27 mouse cellular contexts compared by ENCODE assay signal in the genomic region with DNA sequence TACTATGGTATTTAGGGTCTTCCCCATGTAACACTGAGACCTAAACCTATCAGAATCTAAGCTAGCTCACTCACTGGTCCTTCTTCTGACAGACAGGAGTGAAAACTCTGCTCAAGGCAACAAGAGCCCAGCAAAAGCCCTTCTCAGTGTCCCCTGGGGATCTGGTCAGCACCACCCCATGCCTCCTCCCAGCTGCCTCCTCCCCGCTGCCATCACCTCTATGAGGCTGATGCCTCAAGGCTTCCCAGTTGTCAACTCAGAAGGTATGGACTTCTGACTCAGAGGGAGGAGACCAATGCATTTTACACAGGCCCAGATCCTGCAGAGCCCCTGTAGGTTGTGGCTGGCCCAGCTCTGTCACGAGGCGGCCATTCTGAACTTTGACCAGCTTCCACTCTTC. TPM values are rescaled to one million over a fixed set of nuclear protein-coding genes. Genes with fewer than 3 reads are reported as not detected.
DNase-seq lines count a peak whose midpoint lies in the region; ATAC-seq and TF ChIP-seq lines count a peak whose summit lies in the region.
"Had no signal": no experiment of that assay in that cellular context is flagged by ENCODE, and none has a peak within 500 bp of the region (broad histone marks: within the 10 kb centered on the region; RNA-seq: fewer than 3 reads in every experiment).

No protein-coding gene starts in this region.

- H3K9me3 ChIP-seq in intestine, embryonic 16.5 days (ENCODE audit: control insufficient read depth, low read length): no peaks in the 10 kb centered on the region
- H3K9me3 ChIP-seq in intestine, embryonic 15.5 days: no peaks in the 10 kb centered on the region
- H3K9me3 ChIP-seq in liver, embryonic 12.5 days (replicated peaks): no peaks in the 10 kb centered on the region
- H3K9me3 ChIP-seq in liver, embryonic 11.5 days (ENCODE audit: control insufficient read depth, low read length): no peaks in the 10 kb centered on the region
- no peaks in the 10 kb centered on the region for H3K9me3 ChIP-seq in stomach, postnatal 0 days (ENCODE audit: control insufficient read depth, low read length)
- no peaks in the 10 kb centered on the region for H3K9me3 ChIP-seq in midbrain, embryonic 16.5 days (replicated peaks; ENCODE audit: control insufficient read depth, low read length, poor library complexity, severe bottlenecking)
- H3K9me3 ChIP-seq: embryonic facial prominence, embryonic 12.5 days; forebrain, embryonic 13.5 days; forebrain, embryonic 15.5 days; G1E had no signal

- no peaks in the 10 kb centered on the region for H3K27me3 ChIP-seq in intestine, embryonic 16.5 days (replicated peaks; ENCODE audit: control insufficient read depth, insufficient read depth, low read length)
- H3K27me3 ChIP-seq in intestine, embryonic 15.5 days (replicated peaks): no peaks in the 10 kb centered on the region
- H3K27me3 ChIP-seq in liver, embryonic 12.5 days (replicated peaks): no peaks in the 10 kb centered on the region
- no peaks in the 10 kb centered on the region for H3K27me3 ChIP-seq in liver, embryonic 11.5 days (replicated peaks; ENCODE audit: control insufficient read depth, insufficient read depth, low read length)
- H3K27me3 ChIP-seq in stomach, postnatal 0 days (ENCODE audit: control insufficient read depth, insufficient read depth, low read length): no peaks in the 10 kb centered on the region
- H3K27me3 ChIP-seq in midbrain, embryonic 16.5 days (ENCODE audit: control insufficient read depth, insufficient read depth, low read depth, low read length): no peaks in the 10 kb centered on the region
- H3K27me3 ChIP-seq: CH12.LX; embryonic facial prominence, embryonic 12.5 days; forebrain, embryonic 13.5 days; forebrain, embryonic 15.5 days; Patski had no signal

- no peak for ATAC-seq in intestine, embryonic 16.5 days
- no peak for ATAC-seq in intestine, embryonic 15.5 days
- ATAC-seq in liver, embryonic 12.5 days: no peak
- no peak for ATAC-seq in liver, embryonic 11.5 days (replicated peaks; ENCODE audit: low FRiP score)
- ATAC-seq in stomach, postnatal 0 days (ENCODE audit: low FRiP score, low TSS enrichment): no peak
- no peak for ATAC-seq in midbrain, embryonic 16.5 days
- ATAC-seq: CD4-positive, CD25-positive, alpha-beta regulatory T cell, adult 4 months; forebrain, embryonic 13.5 days; forebrain, embryonic 15.5 days; forebrain, postnatal 0 days; Patski had no signal

- H3K4me1 ChIP-seq in intestine, embryonic 16.5 days (ENCODE audit: control insufficient read depth, insufficient read depth, low read length): peaks cover 29% of the 10 kb centered on the region
- H3K4me1 ChIP-seq in intestine, embryonic 15.5 days (replicated peaks): peaks cover 22% of the 10 kb centered on the region
- peaks cover 51% of the 10 kb centered on the region for H3K4me1 ChIP-seq in liver, embryonic 12.5 days
- peaks cover 18% of the 10 kb centered on the region for H3K4me1 ChIP-seq in liver, embryonic 11.5 days (replicated peaks; ENCODE audit: control insufficient read depth, insufficient read depth, low read length)
- H3K4me1 ChIP-seq in stomach, postnatal 0 days (replicated peaks; ENCODE audit: control insufficient read depth, insufficient read depth): no peaks in the 10 kb centered on the region
- peaks cover 18% of the 10 kb centered on the region for H3K4me1 ChIP-seq in midbrain, embryonic 16.5 days (ENCODE audit: control insufficient read depth, insufficient read depth, low read length)

- no peak overlapping the region for H3K4me2 ChIP-seq in intestine, embryonic 16.5 days (ENCODE audit: low read depth, low read length)
- H3K4me2 ChIP-seq in intestine, embryonic 15.5 days (replicated peaks): no peak overlapping the region
- 0 out of 2 replicates have a peak overlapping the region, but pooled peaks have one; percentile 4 for H3K4me2 ChIP-seq in liver, embryonic 12.5 days
- no peak overlapping the region for H3K4me2 ChIP-seq in liver, embryonic 11.5 days
- no peak overlapping the region for H3K4me2 ChIP-seq in stomach, postnatal 0 days (replicated peaks; ENCODE audit: low read depth)
- no peak overlapping the region for H3K4me2 ChIP-seq in midbrain, embryonic 16.5 days (ENCODE audit: low read length)
- H3K4me2 ChIP-seq: embryonic facial prominence, embryonic 12.5 days; forebrain, embryonic 13.5 days; forebrain, embryonic 15.5 days had no signal

- no peak overlapping the region for H3K4me3 ChIP-seq in intestine, embryonic 16.5 days (ENCODE audit: low read length)
- H3K4me3 ChIP-seq in intestine, embryonic 15.5 days (replicated peaks): no peak overlapping the region
- no peak overlapping the region for H3K4me3 ChIP-seq in liver, embryonic 12.5 days
- H3K4me3 ChIP-seq in liver, embryonic 11.5 days (ENCODE audit: low read depth, low read length): no peak overlapping the region
- no peak overlapping the region for H3K4me3 ChIP-seq in stomach, postnatal 0 days (ENCODE audit: low read depth, low read length)
- H3K4me3 ChIP-seq in midbrain, embryonic 16.5 days (ENCODE audit: low read depth, low read length): no peak overlapping the region
- H3K4me3 ChIP-seq: embryonic facial prominence, embryonic 12.5 days; forebrain, embryonic 13.5 days; forebrain, embryonic 15.5 days had no signal

- whole genome bisulfite sequencing in intestine, embryonic 16.5 days: 76% methylated on average over 3 of the region's 3 CpGs
- WGBS in intestine, embryonic 15.5 days: 65% methylated on average over 3 of the region's 3 CpGs
- 84% methylated on average over 3 of the region's 3 CpGs for whole genome bisulfite sequencing in liver, embryonic 12.5 days (ENCODE audit: insufficient replicate concordance)
- 80% methylated on average over 3 of the region's 3 CpGs for WGBS in liver, embryonic 11.5 days
- WGBS in stomach, postnatal 0 days: 72% methylated on average over 3 of the region's 3 CpGs
- 82% methylated on average over 3 of the region's 3 CpGs for WGBS in midbrain, embryonic 16.5 days

- no peak overlapping the region for H3K27ac ChIP-seq in intestine, embryonic 16.5 days (ENCODE audit: low read length)
- no peak overlapping the region for H3K27ac ChIP-seq in intestine, embryonic 15.5 days
- no peak overlapping the region for H3K27ac ChIP-seq in liver, embryonic 12.5 days
- no peak overlapping the region for H3K27ac ChIP-seq in liver, embryonic 11.5 days (ENCODE audit: low read depth, low read length)
- H3K27ac ChIP-seq in stomach, postnatal 0 days (replicated peaks): no peak overlapping the region
- no peak overlapping the region for H3K27ac ChIP-seq in midbrain, embryonic 16.5 days (ENCODE audit: low read length)
- H3K27ac ChIP-seq: embryonic facial prominence, embryonic 12.5 days; forebrain, embryonic 13.5 days; forebrain, embryonic 15.5 days had no signal

- no peak for TF ChIP-seq CTCF in stomach, postnatal 0 days (IDR thresholded peaks at IDR 0.05; ENCODE audit: low read depth)

- DNase-seq in liver, embryonic 11.5 days (ENCODE audit: low spot score): no peak
- peak; percentile 78 for DNase-seq in 3134 (ENCODE audit: extremely low read depth, insufficient read length, low spot score)
- no peak for DNase-seq in stomach, postnatal 0 days (ENCODE audit: low spot score)
- DNase-seq in T-cell, adult 2 months (ENCODE audit: low spot score): no peak
- DNase-seq: adrenal gland, adult 2 months; adrenal gland, postnatal 10 days; adrenal gland, postnatal 25 days; B cell, adult 2 months; cerebellum, adult 11 months; cerebellum, adult 18-20 months; cerebellum, adult 8-10 months; cerebellum, adult 9-11 months; cerebellum, postnatal 14 days; cerebellum, postnatal 36 days; embryo, embryonic 11 days; forebrain, postnatal 0 days had no signal

- peak overlapping the region; percentile 16; the same call in 1 of the 2 replicates for H3K9ac ChIP-seq in intestine, embryonic 16.5 days (ENCODE audit: low read depth, low read length)
- H3K9ac ChIP-seq in intestine, embryonic 15.5 days: no peak overlapping the region
- no peak overlapping the region; the same call in 1 of the 2 replicates for H3K9ac ChIP-seq in liver, embryonic 12.5 days
- no peak overlapping the region for H3K9ac ChIP-seq in liver, embryonic 11.5 days (ENCODE audit: low read depth, low read length)
- 0 out of 2 replicates have a peak overlapping the region, but pooled peaks have one; percentile 18 for H3K9ac ChIP-seq in stomach, postnatal 0 days (ENCODE audit: low read length)
- no peak overlapping the region for H3K9ac ChIP-seq in midbrain, embryonic 16.5 days (ENCODE audit: low read depth, low read length)
- H3K9ac ChIP-seq: embryonic facial prominence, embryonic 12.5 days; forebrain, embryonic 13.5 days; forebrain, embryonic 15.5 days; forebrain, postnatal 0 days had no signal

- peaks cover 12% of the 10 kb centered on the region for H3K36me3 ChIP-seq in intestine, embryonic 16.5 days (ENCODE audit: control insufficient read depth, insufficient read depth, low read length)
- H3K36me3 ChIP-seq in intestine, embryonic 15.5 days: peaks cover 27% of the 10 kb centered on the region
- H3K36me3 ChIP-seq in liver, embryonic 12.5 days: peaks cover 65% of the 10 kb centered on the region
- peaks cover 39% of the 10 kb centered on the region for H3K36me3 ChIP-seq in liver, embryonic 11.5 days (ENCODE audit: control insufficient read depth, insufficient read depth, low read length)
- peaks cover 4% of the 10 kb centered on the region; the same call in 1 of the 2 replicates for H3K36me3 ChIP-seq in stomach, postnatal 0 days (ENCODE audit: control insufficient read depth, insufficient read depth, low read length)
- H3K36me3 ChIP-seq in midbrain, embryonic 16.5 days (ENCODE audit: control insufficient read depth, insufficient read depth, low read length): no peaks in the 10 kb centered on the region

- TF ChIP-seq EP300 in stomach, postnatal 0 days (optimal IDR thresholded peaks at IDR 0.05): no peak

RNA-seq across cellular contexts. Expression of a gene that starts 12.0 kb away (rescaled TPM):
- 82.2 and 90.6 TPM in 2 replicates for polyA plus RNA-seq in intestine, embryonic 16.5 days (2015; fragmentation: Nextera tagmentation; extraction: Ambion mirVana)
- polyA plus RNA-seq in intestine, embryonic 15.5 days (2015; fragmentation: Nextera tagmentation; extraction: Ambion mirVana): 90.5 and 90.9 TPM in 2 replicates
- 91.9 and 102 TPM in 2 replicates for polyA plus RNA-seq in liver, embryonic 12.5 days (2016; fragmentation: Nextera tagmentation; extraction: Ambion mirVana)
- polyA plus RNA-seq in liver, embryonic 11.5 days (2014; fragmentation: Nextera tagmentation; extraction: Ambion mirVana): 99.8 and 105 TPM in 2 replicates
- 23.4 and 25.2 TPM in 2 replicates for polyA plus RNA-seq in stomach, postnatal 0 days (2015; fragmentation: Nextera tagmentation; extraction: Ambion mirVana)
- 29.8 and 30.8 TPM in 2 replicates for polyA plus RNA-seq in midbrain, embryonic 16.5 days (2015; fragmentation: Nextera tagmentation; extraction: Ambion mirVana)

RNA-seq across cellular contexts. Expression of a gene that starts 12.1 kb away (rescaled TPM):
- 79.6 and 81.1 TPM in 2 replicates for polyA plus RNA-seq in intestine, embryonic 16.5 days (2015; fragmentation: Nextera tagmentation; extraction: Ambion mirVana)
- 74.5 and 82.9 TPM in 2 replicates for polyA plus RNA-seq in intestine, embryonic 15.5 days (2015; fragmentation: Nextera tagmentation; extraction: Ambion mirVana)
- polyA plus RNA-seq in liver, embryonic 12.5 days (2016; fragmentation: Nextera tagmentation; extraction: Ambion mirVana): 48.2 and 50.8 TPM in 2 replicates
- polyA plus RNA-seq in liver, embryonic 11.5 days (2014; fragmentation: Nextera tagmentation; extraction: Ambion mirVana): 80.1 and 89.3 TPM in 2 replicates
- polyA plus RNA-seq in stomach, postnatal 0 days (2015; fragmentation: Nextera tagmentation; extraction: Ambion mirVana): 45.5 and 45.7 TPM in 2 replicates
- 76.3 and 76.6 TPM in 2 replicates for polyA plus RNA-seq in midbrain, embryonic 16.5 days (2015; fragmentation: Nextera tagmentation; extraction: Ambion mirVana)

RNA-seq across cellular contexts. Expression of a gene that starts 38.3 kb away (rescaled TPM):
- polyA plus RNA-seq in intestine, embryonic 16.5 days (2015; fragmentation: Nextera tagmentation; extraction: Ambion mirVana): 5.3 and 7.8 TPM in 2 replicates
- polyA plus RNA-seq in intestine, embryonic 15.5 days (2015; fragmentation: Nextera tagmentation; extraction: Ambion mirVana): 3.6 and 3.9 TPM in 2 replicates
- polyA plus RNA-seq in liver, embryonic 12.5 days (2016; fragmentation: Nextera tagmentation; extraction: Ambion mirVana): 0.61 and 1.0 TPM in 2 replicates
- polyA plus RNA-seq in liver, embryonic 11.5 days (2014; fragmentation: Nextera tagmentation; extraction: Ambion mirVana): 0.75 and 1.5 TPM in 2 replicates
- polyA plus RNA-seq in stomach, postnatal 0 days (2015; fragmentation: Nextera tagmentation; extraction: Ambion mirVana): 2.3 and 2.6 TPM in 2 replicates
- 2.1 and 2.9 TPM in 2 replicates for polyA plus RNA-seq in midbrain, embryonic 16.5 days (2015; fragmentation: Nextera tagmentation; extraction: Ambion mirVana)
- polyA plus RNA-seq: Patski had no signal

Comparison
In these comparisons a context has a peak if more than half of its experiments do, and no peak if none do; other contexts are left out.
1. H3K9ac ChIP-seq: peak in intestine, embryonic 16.5 days (single experiment) and stomach, postnatal 0 days (single experiment); none in intestine, embryonic 15.5 days (single experiment), liver, embryonic 12.5 days (single experiment), liver, embryonic 11.5 days (single experiment) and midbrain, embryonic 16.5 days (single experiment).